ENCODE assay signal across 9 mouse cellular contexts in genomic region chr16:29728769-29729481, GRCm38 (mm10).
DNase-seq lines count a peak whose midpoint lies in the region; ATAC-seq and TF ChIP-seq lines count a peak whose summit lies in the region.
"Had no signal": no experiment of that assay in that cellular context is flagged by ENCODE, and none has a peak within 500 bp of the region (broad histone marks: within the 10 kb centered on the region; RNA-seq: fewer than 3 reads in every experiment).

No protein-coding gene starts in this region.

- TF ChIP-seq CTCF in MEL (IDR thresholded peaks at IDR 0.05 in 2 of 3, conservative IDR thresholded peaks at IDR 0.05 in 1 of 3; ENCODE audit: control insufficient read depth in 1 of 3, insufficient read depth in 1 of 3, low read depth in 2 of 3, low read length in 3 of 3, poor library complexity in 1 of 3, severe bottlenecking in 1 of 3): peak; percentile 72 to 94 (median 81)
- TF ChIP-seq CTCF in forebrain, postnatal 0 days (IDR thresholded peaks at IDR 0.05; ENCODE audit: low read depth): peak; percentile 89

- DNase-seq in MEL (ENCODE audit: low read depth, low spot score): peak; percentile 55
- DNase-seq in cerebellum, adult 11 months: peak; percentile 77
- DNase-seq in forebrain, postnatal 0 days: peak; percentile 86
- peak; percentile 74 for DNase-seq in layer of hippocampus, postnatal 36 days
- peak; percentile 82 for DNase-seq in right cerebral cortex, postnatal 14 days
- peak; percentile 84 for DNase-seq in urinary bladder, postnatal 14 days (ENCODE audit: low spot score)

- no peak overlapping the region for H3K4me2 ChIP-seq in forebrain, postnatal 0 days (ENCODE audit: low read depth)
- H3K4me2 ChIP-seq in hindbrain, embryonic 12.5 days (replicated peaks): no peak overlapping the region
- H3K4me2 ChIP-seq: hindbrain, embryonic 15.5 days had no signal

- H3K9ac ChIP-seq in MEL (ENCODE audit: control insufficient read depth, low read depth, low read length, poor library complexity, severe bottlenecking): no peak overlapping the region
- H3K9ac ChIP-seq in forebrain, postnatal 0 days: no peak overlapping the region
- H3K9ac ChIP-seq in hindbrain, embryonic 12.5 days: no peak overlapping the region
- H3K9ac ChIP-seq: hindbrain, embryonic 15.5 days had no signal

- 17% methylated on average over 10 of the region's 10 CpGs for WGBS in forebrain, postnatal 0 days
- WGBS in hindbrain, embryonic 12.5 days: 20% methylated on average over 10 of the region's 10 CpGs

- peak; percentile 79 for TF ChIP-seq RAD21 in MEL (IDR thresholded peaks at IDR 0.05; ENCODE audit: low read depth, low read length)

- peak; percentile 59 for ATAC-seq in forebrain, postnatal 0 days
- ATAC-seq in hindbrain, embryonic 12.5 days (ENCODE audit: low FRiP score): peak; percentile 66
- 0 out of 2 replicates have a peak, but pooled peaks have one; percentile 38 for ATAC-seq in megakaryocyte, adult 5-6 weeks (ENCODE audit: poor library complexity, severe bottlenecking)

- H3K9me3 ChIP-seq in MEL (replicated peaks; ENCODE audit: insufficient read depth, low read length): no peaks in the 10 kb centered on the region
- no peaks in the 10 kb centered on the region for H3K9me3 ChIP-seq in forebrain, postnatal 0 days (ENCODE audit: low read length)
- H3K9me3 ChIP-seq in hindbrain, embryonic 12.5 days (replicated peaks): no peaks in the 10 kb centered on the region
- H3K9me3 ChIP-seq: hindbrain, embryonic 15.5 days had no signal

- H3K4me3 ChIP-seq in MEL (ENCODE audit: control insufficient read depth in 1 of 2, insufficient read depth in 1 of 2, low read depth in 2 of 2, low read length in 2 of 2): no peak overlapping the region
- H3K4me3 ChIP-seq in forebrain, postnatal 0 days (ENCODE audit: low read depth, low read length): no peak overlapping the region
- H3K4me3 ChIP-seq in hindbrain, embryonic 12.5 days: no peak overlapping the region
- H3K4me3 ChIP-seq: hindbrain, embryonic 15.5 days had no signal

- TF ChIP-seq POLR2A in MEL (IDR thresholded peaks at IDR 0.05; ENCODE audit: control insufficient read depth in 1 of 2, insufficient read depth in 1 of 2, low read depth in 1 of 2, low read length in 2 of 2, poor library complexity in 1 of 2): no peak

- no peaks in the 10 kb centered on the region for H3K79me2 ChIP-seq in MEL (ENCODE audit: control insufficient read depth, insufficient read depth, low read length, poor library complexity)

- no peaks in the 10 kb centered on the region for H3K36me3 ChIP-seq in MEL (ENCODE audit: control insufficient read depth in 1 of 2, insufficient read depth in 2 of 2, low read length in 2 of 2)
- H3K36me3 ChIP-seq in forebrain, postnatal 0 days (ENCODE audit: insufficient read depth): no peaks in the 10 kb centered on the region
- no peaks in the 10 kb centered on the region for H3K36me3 ChIP-seq in hindbrain, embryonic 12.5 days
- H3K36me3 ChIP-seq: hindbrain, embryonic 15.5 days had no signal

- no peak for TF ChIP-seq EP300 in MEL (IDR thresholded peaks at IDR 0.05; ENCODE audit: low read depth in 1 of 2, low read length in 2 of 2)

- H3K27ac ChIP-seq in MEL (ENCODE audit: control insufficient read depth, low read depth, low read length): no peak overlapping the region
- no peak overlapping the region for H3K27ac ChIP-seq in forebrain, postnatal 0 days (ENCODE audit: low read depth, low read length)
- no peak overlapping the region for H3K27ac ChIP-seq in hindbrain, embryonic 12.5 days
- H3K27ac ChIP-seq: hindbrain, embryonic 15.5 days had no signal

- H3K4me1 ChIP-seq in MEL (ENCODE audit: control insufficient read depth in 1 of 2, insufficient read depth in 2 of 2, low read length in 2 of 2): no peaks in the 10 kb centered on the region
- H3K4me1 ChIP-seq in forebrain, postnatal 0 days (ENCODE audit: insufficient read depth): no peaks in the 10 kb centered on the region
- H3K4me1 ChIP-seq in hindbrain, embryonic 12.5 days: peaks cover 3% of the 10 kb centered on the region; the same call in 1 of the 2 replicates

- peaks cover 3 to 8% of the 10 kb centered on the region in 2 experiments for H3K27me3 ChIP-seq in MEL (ENCODE audit: control insufficient read depth in 1 of 2, insufficient read depth in 2 of 2, low read length in 2 of 2)
- 0 out of 2 replicates have a peak, but pooled peaks cover 4% of the 10 kb centered on the region for H3K27me3 ChIP-seq in forebrain, postnatal 0 days (ENCODE audit: insufficient read depth, low read length)
- H3K27me3 ChIP-seq in hindbrain, embryonic 12.5 days: peaks cover 97% of the 10 kb centered on the region

TF ChIP-seq in MEL, 35 proteins besides CTCF, POLR2A, EP300 and RAD21:
- no peak for TF ChIP-seq TBP (IDR thresholded peaks at IDR 0.05; ENCODE audit: low read depth, low read length)
- TF ChIP-seq RCOR1 (IDR thresholded peaks at IDR 0.05; ENCODE audit: low read depth, low read length): no peak
- no peak for TF ChIP-seq KAT2A (conservative IDR thresholded peaks at IDR 0.05; ENCODE audit: low read depth, low read length)
- TF ChIP-seq ZC3H11A (IDR thresholded peaks at IDR 0.05; ENCODE audit: low read depth, low read length): peak; percentile 72
- TF ChIP-seq SMC3 (IDR thresholded peaks at IDR 0.05; ENCODE audit: low read depth, low read length): peak; percentile 93
